Mouse (Mus musculus): ENCODE measurements around the gene Fam163b. TPM values are rescaled to one million over a fixed set of nuclear protein-coding genes. Genes with fewer than 3 reads are reported as not detected.

Gene Fam163b
- polyA plus RNA-seq, 1 experiment from 2014 or later, result 0.43 TPM

DNA sequence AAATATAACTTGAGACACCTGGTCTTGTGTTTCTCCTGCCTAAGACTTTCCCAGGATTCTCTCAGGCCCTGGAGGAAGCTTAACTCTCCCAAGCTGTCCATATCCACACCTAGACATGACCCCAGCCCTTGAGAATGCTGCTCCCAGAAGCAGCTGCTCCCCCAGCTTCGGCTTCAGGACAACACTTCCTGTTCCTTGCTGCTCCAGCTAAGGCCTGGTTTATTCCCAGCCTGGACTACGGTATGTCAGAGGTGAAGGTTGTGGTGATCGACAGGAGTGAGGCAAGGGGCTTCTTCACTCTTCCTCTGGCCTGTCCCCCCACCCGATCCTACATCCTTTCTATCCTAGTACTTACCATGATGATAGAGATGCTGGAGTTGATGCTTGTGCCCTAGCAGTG is 68.9 kb downstream of the Fam163b start:
- TF ChIP-seq EP300 (IDR thresholded peaks at IDR 0.05) (no peak), CTCF (IDR thresholded peaks at IDR 0.05) (no peak)
- WGBS, result 62% methylated on average over 4 of the region's 4 CpGs
- Histone ChIP-seq H3K9me3 (ENCODE audit: low read length) (no peaks in the 10 kb centered on the region), H3K4me1 (ENCODE audit: insufficient read depth, low read depth, low read length) (peaks cover 20% of the 10 kb centered on the region; the same call in 1 of the 2 replicates), H3K36me3 (ENCODE audit: insufficient read depth, low read length) (no peaks in the 10 kb centered on the region), H3K4me2 (replicated peaks; ENCODE audit: low read depth, low read length) (no peak overlapping the region), H3K27ac (ENCODE audit: low read length) (no peak overlapping the region), H3K4me3 (ENCODE audit: low read depth, low read length) (no peak overlapping the region), H3K27me3 (replicated peaks; ENCODE audit: insufficient read depth, low read length) (no peaks in the 10 kb centered on the region), H3K9ac (replicated peaks; ENCODE audit: low read depth) (no peak overlapping the region)
- DNase-seq (ENCODE audit: low spot score), result no peak
- ATAC-seq, result no peak

DNA sequence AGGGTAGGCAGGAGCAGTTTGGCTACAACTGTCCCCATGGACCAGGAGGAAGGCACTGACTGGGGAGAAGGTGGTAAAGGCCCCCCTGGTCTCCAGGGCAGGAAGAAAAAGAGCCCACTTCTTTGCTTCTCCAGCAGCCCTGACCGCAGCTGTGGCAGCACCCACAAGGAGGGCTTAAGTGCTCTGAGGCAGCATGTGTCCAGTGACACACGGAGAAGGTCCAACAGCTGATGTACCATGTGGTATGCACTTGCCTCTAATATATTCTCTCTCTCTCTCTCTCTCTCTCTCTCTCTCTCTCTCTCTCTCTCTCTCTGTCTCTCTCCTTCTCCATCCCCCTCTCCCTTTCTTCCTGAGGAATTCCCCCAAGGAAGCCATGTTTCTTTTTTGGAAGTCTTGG is 70.3 kb downstream of the Fam163b start, which contains the start of gene Mymk:
TSS of gene Mymk (minus strand) at position 202 of the 400 bp plus-strand sequence.
- H3K36me3 ChIP-seq (ENCODE audit: insufficient read depth, low read length), result no peaks in the 10 kb centered on the region
- DNase-seq (ENCODE audit: low spot score) (no peak), ATAC-seq (no peak)
- 63% methylated on average over 2 of the region's 2 CpGs for whole genome bisulfite sequencing
- peaks cover 20% of the 10 kb centered on the region; the same call in 1 of the 2 replicates for H3K4me1 ChIP-seq (ENCODE audit: insufficient read depth, low read depth, low read length)
- no peaks in the 10 kb centered on the region for H3K27me3 ChIP-seq (replicated peaks; ENCODE audit: insufficient read depth, low read length)
- no peak within 1 kb of the TSS for H3K9ac ChIP-seq (replicated peaks; ENCODE audit: low read depth)
- H3K4me3 ChIP-seq (ENCODE audit: low read depth, low read length), result no peak within 1 kb of the TSS
- H3K9me3 ChIP-seq (ENCODE audit: low read length), result no peaks in the 10 kb centered on the region
- no peak within 1 kb of the TSS for H3K4me2 ChIP-seq (replicated peaks; ENCODE audit: low read depth, low read length)
- H3K27ac ChIP-seq (ENCODE audit: low read length), result peak within 1 kb of the TSS; percentile 28; the same call in 1 of the 2 replicates
- no peak for TF ChIP-seq EP300 (IDR thresholded peaks at IDR 0.05)
- TF ChIP-seq CTCF (IDR thresholded peaks at IDR 0.05), result no peak

DNA sequence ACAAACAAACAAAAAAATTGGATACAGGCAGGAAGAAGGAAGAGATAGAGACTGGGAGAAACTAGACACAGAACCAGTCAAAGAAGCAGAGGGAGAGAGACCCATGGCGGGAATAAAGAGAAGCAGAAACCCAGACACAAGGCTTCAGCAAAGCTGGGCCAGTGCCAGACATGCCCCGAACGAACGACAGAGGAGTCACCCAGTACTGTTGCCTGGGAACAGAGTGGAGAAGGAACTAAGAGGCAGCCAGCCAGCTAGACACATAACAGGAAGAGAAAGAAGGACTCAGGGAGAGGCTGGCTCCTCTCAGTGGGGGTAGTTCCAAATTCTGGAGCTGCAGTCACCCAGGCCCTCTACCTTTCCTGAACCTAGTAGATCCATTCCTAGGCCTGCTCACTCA is 71.2 kb downstream of the Fam163b start:
- Histone ChIP-seq H3K4me3 (ENCODE audit: low read depth, low read length) (no peak overlapping the region), H3K27ac (ENCODE audit: low read length) (peak overlapping the region; percentile 28; the same call in 1 of the 2 replicates), H3K9me3 (ENCODE audit: low read length) (no peaks in the 10 kb centered on the region), H3K4me2 (replicated peaks; ENCODE audit: low read depth, low read length) (no peak overlapping the region), H3K4me1 (ENCODE audit: insufficient read depth, low read depth, low read length) (peaks cover 20% of the 10 kb centered on the region; the same call in 1 of the 2 replicates), H3K9ac (replicated peaks; ENCODE audit: low read depth) (no peak overlapping the region), H3K36me3 (ENCODE audit: insufficient read depth, low read length) (no peaks in the 10 kb centered on the region), H3K27me3 (replicated peaks; ENCODE audit: insufficient read depth, low read length) (no peaks in the 10 kb centered on the region)
- TF ChIP-seq CTCF (IDR thresholded peaks at IDR 0.05) (no peak), EP300 (IDR thresholded peaks at IDR 0.05) (no peak)
- 3% methylated on average over 4 of the region's 4 CpGs for WGBS
- peak; percentile 93 for DNase-seq (ENCODE audit: low spot score)
- peak; percentile 79 for ATAC-seq

DNA sequence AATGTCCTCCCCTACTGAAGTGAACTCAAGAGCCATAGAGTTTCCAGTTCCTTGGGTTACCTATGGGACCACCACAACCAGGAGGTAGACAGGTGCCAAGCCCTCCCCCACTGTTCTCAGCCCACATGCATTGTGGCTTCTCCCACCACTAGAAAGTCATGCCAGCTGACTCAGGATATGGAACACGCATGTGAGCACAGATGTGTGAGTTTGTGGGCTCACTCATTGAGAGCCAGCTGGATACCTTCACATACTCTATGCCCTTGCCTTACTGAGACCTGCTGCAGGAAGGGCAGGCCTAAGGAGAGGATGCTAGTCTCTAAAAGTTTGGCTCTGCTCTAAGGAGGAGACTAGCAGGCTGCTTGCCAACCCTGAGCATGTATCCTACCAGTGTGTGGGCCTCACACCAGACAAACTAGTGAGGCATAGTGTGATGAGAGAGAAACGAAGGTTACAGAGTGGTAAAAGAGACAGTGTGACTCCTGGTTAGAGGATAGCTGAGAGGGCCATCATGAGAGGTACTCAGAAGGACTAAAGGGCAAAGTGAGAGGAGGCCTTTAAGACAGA is 72.0 kb downstream of the Fam163b start:
- TF ChIP-seq CTCF (IDR thresholded peaks at IDR 0.05) (no peak), EP300 (IDR thresholded peaks at IDR 0.05) (no peak)
- DNase-seq (ENCODE audit: low spot score) (no peak), ATAC-seq (no peak)
- Histone ChIP-seq H3K9me3 (ENCODE audit: low read length) (no peaks in the 10 kb centered on the region), H3K4me3 (ENCODE audit: low read depth, low read length) (no peak overlapping the region), H3K4me1 (ENCODE audit: insufficient read depth, low read depth, low read length) (peaks cover 15% of the 10 kb centered on the region; the same call in 1 of the 2 replicates), H3K9ac (replicated peaks; ENCODE audit: low read depth) (no peak overlapping the region), H3K4me2 (replicated peaks; ENCODE audit: low read depth, low read length) (no peak overlapping the region), H3K27ac (ENCODE audit: low read length) (no peak overlapping the region), H3K36me3 (ENCODE audit: insufficient read depth, low read length) (no peaks in the 10 kb centered on the region), H3K27me3 (replicated peaks; ENCODE audit: insufficient read depth, low read length) (no peaks in the 10 kb centered on the region)
- WGBS, result 79% methylated on average over 2 of the region's 2 CpGs

DNA sequence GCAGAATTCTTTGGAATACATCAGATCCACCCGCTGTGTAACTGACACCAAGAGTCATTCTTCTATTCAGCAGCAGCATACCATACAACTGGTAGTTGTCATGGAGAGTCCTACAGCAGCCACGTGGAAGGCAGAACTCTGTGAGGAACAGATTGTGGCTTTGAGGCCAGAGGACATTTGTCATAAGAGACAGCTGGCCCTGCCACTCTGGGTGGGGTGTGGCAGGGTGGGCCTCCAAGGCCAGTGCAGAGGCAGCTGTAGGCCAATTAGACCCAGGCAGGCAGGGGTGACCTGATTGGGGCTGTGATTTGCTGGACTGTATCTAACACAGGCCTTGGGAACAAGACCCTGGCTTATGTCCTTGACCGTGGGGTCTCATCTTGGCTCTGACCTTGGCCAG is 72.6 kb downstream of the Fam163b start:
- H3K4me2 ChIP-seq (replicated peaks; ENCODE audit: low read depth, low read length), result no peak overlapping the region
- no peaks in the 10 kb centered on the region for H3K36me3 ChIP-seq (ENCODE audit: insufficient read depth, low read length)
- ATAC-seq (peak; percentile 21; the same call in 1 of the 2 replicates), DNase-seq (ENCODE audit: low spot score) (no peak)
- H3K9ac ChIP-seq (replicated peaks; ENCODE audit: low read depth), result no peak overlapping the region
- WGBS, result 56% methylated on average over 3 of the region's 3 CpGs
- peaks cover 9% of the 10 kb centered on the region; the same call in 1 of the 2 replicates for H3K4me1 ChIP-seq (ENCODE audit: insufficient read depth, low read depth, low read length)
- no peak overlapping the region for H3K27ac ChIP-seq (ENCODE audit: low read length)
- no peak overlapping the region for H3K4me3 ChIP-seq (ENCODE audit: low read depth, low read length)
- H3K9me3 ChIP-seq (ENCODE audit: low read length), result no peaks in the 10 kb centered on the region
- TF ChIP-seq CTCF (IDR thresholded peaks at IDR 0.05) (no peak), EP300 (IDR thresholded peaks at IDR 0.05) (no peak)
- no peaks in the 10 kb centered on the region for H3K27me3 ChIP-seq (replicated peaks; ENCODE audit: insufficient read depth, low read length)

DNA sequence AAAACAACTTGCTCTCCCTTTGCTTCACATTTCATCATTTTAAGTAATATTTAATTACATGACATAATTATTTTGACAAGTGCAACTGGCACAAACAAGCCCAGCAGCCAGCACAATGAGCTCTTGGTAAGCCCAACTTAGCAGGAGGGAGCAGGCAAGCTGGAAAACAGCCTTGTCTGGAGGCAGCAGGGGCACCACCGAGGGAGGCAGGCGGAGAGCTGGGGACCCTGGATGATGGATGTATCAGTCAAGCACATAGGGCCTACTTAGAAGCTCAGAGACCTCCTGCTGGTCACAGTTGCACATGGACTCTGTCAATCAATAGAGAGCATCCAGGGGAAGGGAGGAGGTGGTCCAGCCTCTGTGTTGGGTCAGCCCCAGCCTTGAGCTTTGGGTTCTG is 74.3 kb downstream of the Fam163b start:
- TF ChIP-seq EP300 (IDR thresholded peaks at IDR 0.05), result no peak
- no peak for TF ChIP-seq CTCF (IDR thresholded peaks at IDR 0.05)
- no peaks in the 10 kb centered on the region for H3K9me3 ChIP-seq (ENCODE audit: low read length)

More for the DNA sequence above, 74.3 kb downstream of the Fam163b start:
- H3K27ac ChIP-seq (ENCODE audit: low read length), result no peak overlapping the region
- no peak overlapping the region for H3K9ac ChIP-seq (replicated peaks; ENCODE audit: low read depth)
- H3K4me2 ChIP-seq (replicated peaks; ENCODE audit: low read depth, low read length), result no peak overlapping the region
- no peaks in the 10 kb centered on the region for H3K36me3 ChIP-seq (ENCODE audit: insufficient read depth, low read length)
- DNase-seq (ENCODE audit: low spot score), result no peak
- H3K27me3 ChIP-seq (replicated peaks; ENCODE audit: insufficient read depth, low read length), result no peaks in the 10 kb centered on the region
- no peak for ATAC-seq
- H3K4me3 ChIP-seq (ENCODE audit: low read depth, low read length), result no peak overlapping the region
- 53% methylated on average over 2 of the region's 2 CpGs for WGBS
- 0 out of 2 replicates have a peak, but pooled peaks cover 9% of the 10 kb centered on the region for H3K4me1 ChIP-seq (ENCODE audit: insufficient read depth, low read depth, low read length)

Measured in lung, postnatal 0 days (tissue).